Mouse (Mus musculus) heart, postnatal 0 days (tissue): Measurements from ENCODE around the gene Erbb4.

Experiments
- CTCF ChIP-seq: IDR thresholded peaks from 2 replicates; pipeline ENCODE4 v1.5.1; 2016; ENCODE audit warnings: antibody characterized with exemption, control low read depth, low read depth
- EP300 ChIP-seq: IDR thresholded peaks from 2 replicates; pipeline ENCODE4 v1.6.1; 2016; ENCODE audit warnings: antibody characterized with exemption, low read depth

DNA sequence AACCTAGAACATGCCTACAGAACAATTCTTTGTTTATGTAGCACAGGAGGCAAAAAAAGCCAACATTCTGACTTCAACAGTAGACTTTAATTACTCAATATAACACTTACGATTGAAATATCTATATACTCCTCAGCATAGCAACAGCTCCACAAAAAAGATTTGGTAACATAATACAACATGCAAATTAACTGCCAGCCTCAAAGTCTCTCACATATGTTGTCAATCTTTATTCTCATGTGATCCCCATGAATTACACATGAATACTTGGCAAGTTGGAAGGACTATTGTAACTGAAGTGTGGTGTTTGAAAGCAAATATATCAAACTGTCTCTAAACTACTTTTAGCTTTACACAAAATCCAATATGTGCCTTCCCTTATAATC lies 234.2 kb downstream of the Erbb4 start:
- TF ChIP-seq CTCF: no peak
- TF ChIP-seq EP300: no peak
